Mouse (Mus musculus) lung, postnatal 25 days (tissue): Measurements from ENCODE around the gene Lman1l.

Source experiments
- DNase-seq: peaks from one replicate; pipeline ENCODE4 v3.0.0; 2022; ENCODE audit warnings: low spot score

The Lman1l gene

GRCm38 (mm10) chr9:57577144-57577849 lies 43.3 kb downstream of the Lman1l start:
- DNase-seq = no peak

GRCm38 (mm10) chr9:57575577-57575976 lies 45.0 kb downstream of the Lman1l start:
- DNase-seq = no peak

- DNase-seq = no peak
These were observed 46.2 kb downstream of the Lman1l start for GRCm38 (mm10) chr9:57574397-57574796.

- no peak for DNase-seq
These were observed 52.1 kb downstream of the Lman1l start for GRCm38 (mm10) chr9:57568500-57568899.

GRCm38 (mm10) chr9:57566846-57567245 lies 53.7 kb downstream of the Lman1l start:
- DNase-seq = no peak

GRCm38 (mm10) chr9:57565741-57566221 lies 54.8 kb downstream of the Lman1l start:
- DNase-seq = peak; percentile 38

- no peak for DNase-seq
These were observed 56.0 kb downstream of the Lman1l start for GRCm38 (mm10) chr9:57564609-57565008.

- DNase-seq = peak; percentile 32
These were observed 57.6 kb downstream of the Lman1l start for GRCm38 (mm10) chr9:57562896-57563372.

- peak; percentile 19 for DNase-seq
These were observed 58.9 kb downstream of the Lman1l start for GRCm38 (mm10) chr9:57561711-57562099.

GRCm38 (mm10) chr9:57560861-57561710 lies 59.5 kb downstream of the Lman1l start, which contains the start of gene Scamp2:
TSS of gene Scamp2 (plus strand) at chr9:57560943.
- peak; percentile 95 for DNase-seq

GRCm38 (mm10) chr9:57560263-57560662 lies 60.3 kb downstream of the Lman1l start:
- no peak for DNase-seq

- no peak for DNase-seq
These were observed 61.0 kb downstream of the Lman1l start for GRCm38 (mm10) chr9:57559568-57559967.

- DNase-seq = no peak
These were observed 61.9 kb downstream of the Lman1l start for GRCm38 (mm10) chr9:57558625-57559024.

- no peak for DNase-seq
These were observed 63.4 kb downstream of the Lman1l start for GRCm38 (mm10) chr9:57557215-57557614.
